Mouse (Mus musculus): ENCODE measurements around the gene P2ry2.

Gene P2ry2

GRCm38 (mm10) chr7:100984452-100985395 is 27.9 kb downstream of the P2ry2 start:
- DNase-seq (ENCODE audit: low spot score): no peak

- DNase-seq (ENCODE audit: low spot score): no peak
Observed at GRCm38 (mm10) chr7:100979175-100979574, 33.5 kb downstream of the P2ry2 start.

GRCm38 (mm10) chr7:100978171-100978570 is 34.5 kb downstream of the P2ry2 start:
- no peak for DNase-seq (ENCODE audit: low spot score)

- no peak for DNase-seq (ENCODE audit: low spot score)
Observed at GRCm38 (mm10) chr7:100974135-100974903, 38.3 kb downstream of the P2ry2 start, which contains the start of gene P2ry6. TSS of gene P2ry6 (minus strand) at chr7:100974649.

GRCm38 (mm10) chr7:100972875-100973274 is 39.8 kb downstream of the P2ry2 start:
- no peak for DNase-seq (ENCODE audit: low spot score)

- no peak for DNase-seq (ENCODE audit: low spot score)
Observed at GRCm38 (mm10) chr7:100968874-100969659, 43.6 kb downstream of the P2ry2 start.

- no peak for DNase-seq (ENCODE audit: low spot score)
Observed at GRCm38 (mm10) chr7:100968376-100968775, 44.3 kb downstream of the P2ry2 start.

- no peak for DNase-seq (ENCODE audit: low spot score)
Observed at GRCm38 (mm10) chr7:100967850-100968249, 44.8 kb downstream of the P2ry2 start.

- no peak for DNase-seq (ENCODE audit: low spot score)
Observed at GRCm38 (mm10) chr7:100966014-100966413, 46.7 kb downstream of the P2ry2 start.

GRCm38 (mm10) chr7:100965079-100965478 is 47.6 kb downstream of the P2ry2 start:
- DNase-seq (ENCODE audit: low spot score): no peak

GRCm38 (mm10) chr7:100964242-100964641 is 48.4 kb downstream of the P2ry2 start:
- no peak for DNase-seq (ENCODE audit: low spot score)

GRCm38 (mm10) chr7:100963381-100963780 is 49.3 kb downstream of the P2ry2 start:
- DNase-seq (ENCODE audit: low spot score): no peak

GRCm38 (mm10) chr7:100961146-100961545 is 51.5 kb downstream of the P2ry2 start:
- DNase-seq (ENCODE audit: low spot score): no peak

- DNase-seq (ENCODE audit: low spot score): no peak
Observed at GRCm38 (mm10) chr7:100960462-100960861, 52.2 kb downstream of the P2ry2 start.

- DNase-seq (ENCODE audit: low spot score): peak; percentile 31
Observed at GRCm38 (mm10) chr7:100958426-100958825, 54.2 kb downstream of the P2ry2 start.

- DNase-seq (ENCODE audit: low spot score): no peak
Observed at GRCm38 (mm10) chr7:100952686-100953085, 60.0 kb downstream of the P2ry2 start.

GRCm38 (mm10) chr7:100951903-100952302 is 60.8 kb downstream of the P2ry2 start:
- no peak for DNase-seq (ENCODE audit: low spot score)

- no peak for DNase-seq (ENCODE audit: low spot score)
Observed at GRCm38 (mm10) chr7:100950481-100951010, 62.1 kb downstream of the P2ry2 start.

- DNase-seq (ENCODE audit: low spot score): no peak
Observed at GRCm38 (mm10) chr7:100950031-100950430, 62.6 kb downstream of the P2ry2 start.

Measured in c-Kit-positive CD71-positive TER-119-positive erythroid progenitor cells, embryonic 14.5 days (primary cell).